Mouse (Mus musculus): ENCODE data around the gene Gal3st3.

- TF ChIP-seq FLI1 (IDR thresholded peaks at IDR 0.05; ENCODE audit: low read length), result no peak
- TF ChIP-seq GATA1 (IDR thresholded peaks at IDR 0.05; ENCODE audit: borderline replicate concordance, low read length), result no peak
Measured at GRCm38 (mm10) chr19:5300588-5300987, 2.5 kb downstream of the Gal3st3 start.

Measured in megakaryocyte, embryonic 14.5 days (primary cell).